Mouse (Mus musculus): Measurements from ENCODE around the gene Alg14.

Alg14 gene

GRCm38 (mm10) chr3:121402096-121402495 is 110.5 kb downstream of the Alg14 start:
- DNase-seq (ENCODE audit: low read depth in 1 of 2, low spot score in 2 of 2): no peak

GRCm38 (mm10) chr3:121403449-121403848 is 111.9 kb downstream of the Alg14 start:
- DNase-seq (ENCODE audit: low read depth in 1 of 2, low spot score in 2 of 2): no peak

- no peak for DNase-seq (ENCODE audit: low read depth in 1 of 2, low spot score in 2 of 2)
These were observed 113.5 kb downstream of the Alg14 start for GRCm38 (mm10) chr3:121405101-121405500.

- no peak for DNase-seq (ENCODE audit: low read depth in 1 of 2, low spot score in 2 of 2)
These were observed 115.8 kb downstream of the Alg14 start for GRCm38 (mm10) chr3:121407417-121407816.

- no peak for DNase-seq (ENCODE audit: low read depth in 1 of 2, low spot score in 2 of 2)
These were observed 116.8 kb downstream of the Alg14 start for GRCm38 (mm10) chr3:121408386-121408785.

- DNase-seq (ENCODE audit: low read depth in 1 of 2, low spot score in 2 of 2): no peak
These were observed 119.9 kb downstream of the Alg14 start for GRCm38 (mm10) chr3:121411450-121411849.
